Mouse (Mus musculus) CH12F3 (cell line): ENCODE data around the gene Pdxk.

ENCODE experiments used
- in situ Hi-C: fragments of 300-500 bp; cut with MboI; formaldehyde crosslinking; loops from 2 replicates; pipeline ENCODE4 v1.14.3; 2020; ENCODE audit warnings: low sequenced_read_pairs

The Pdxk gene

DNA sequence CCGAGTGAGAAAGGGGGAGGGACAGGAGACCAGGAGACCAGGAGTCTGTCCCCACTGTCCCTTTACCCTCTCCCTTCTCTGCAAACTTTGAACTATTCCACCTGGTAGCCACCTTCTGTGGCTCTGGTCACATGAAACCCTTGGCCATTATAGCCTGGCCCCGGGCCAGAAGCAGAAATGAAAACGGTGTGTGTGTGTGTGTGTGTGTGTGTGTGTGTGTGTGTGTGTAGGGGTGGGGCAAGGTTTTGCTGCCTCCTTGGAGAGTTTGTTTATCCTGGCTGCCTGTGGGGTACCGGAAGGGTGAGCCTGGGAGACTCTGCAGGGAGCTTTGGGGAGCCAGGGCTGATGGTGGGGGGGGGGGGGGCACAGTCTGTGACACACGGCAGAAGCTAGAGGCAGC is 4.3 kb downstream of the Pdxk start:
- in situ Hi-C loops = no loop called here

DNA sequence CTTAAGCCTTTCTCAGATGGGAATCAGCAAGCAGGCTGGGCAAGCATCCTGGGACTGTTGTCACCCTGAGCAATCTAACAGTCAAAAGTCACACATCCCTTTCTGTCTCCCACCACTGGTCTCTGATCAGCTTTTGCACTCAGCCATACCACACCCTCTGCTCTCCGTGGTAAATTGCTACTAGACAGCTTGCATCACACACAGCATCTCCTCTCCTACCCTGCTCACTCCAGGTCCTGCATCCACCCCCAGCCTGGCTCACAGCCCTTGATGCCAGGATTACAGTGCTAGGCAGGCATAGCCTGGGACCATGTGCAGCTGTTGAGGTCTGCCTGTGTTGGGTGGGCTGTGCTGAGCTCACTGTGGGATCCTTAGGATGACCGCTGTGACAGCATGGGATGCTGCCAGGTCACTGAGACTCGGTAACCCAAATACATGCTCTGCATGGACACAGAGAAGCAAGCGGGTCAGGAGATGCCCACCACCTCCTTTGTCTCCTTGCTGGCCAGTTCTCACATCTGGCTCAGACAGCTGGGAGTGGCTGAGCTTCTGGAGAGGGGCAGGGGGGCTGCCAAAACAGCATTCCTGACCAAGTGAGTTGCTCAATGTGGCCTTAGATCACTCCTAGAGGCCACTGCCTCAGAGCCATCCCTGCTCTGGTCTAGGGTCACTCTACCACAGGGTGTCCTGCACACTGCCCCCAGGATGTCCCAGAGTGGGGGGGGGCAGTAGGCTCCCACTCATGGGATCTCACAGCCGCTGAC is 6.2 kb downstream of the Pdxk start:
- in situ Hi-C loops = no loop called here

DNA sequence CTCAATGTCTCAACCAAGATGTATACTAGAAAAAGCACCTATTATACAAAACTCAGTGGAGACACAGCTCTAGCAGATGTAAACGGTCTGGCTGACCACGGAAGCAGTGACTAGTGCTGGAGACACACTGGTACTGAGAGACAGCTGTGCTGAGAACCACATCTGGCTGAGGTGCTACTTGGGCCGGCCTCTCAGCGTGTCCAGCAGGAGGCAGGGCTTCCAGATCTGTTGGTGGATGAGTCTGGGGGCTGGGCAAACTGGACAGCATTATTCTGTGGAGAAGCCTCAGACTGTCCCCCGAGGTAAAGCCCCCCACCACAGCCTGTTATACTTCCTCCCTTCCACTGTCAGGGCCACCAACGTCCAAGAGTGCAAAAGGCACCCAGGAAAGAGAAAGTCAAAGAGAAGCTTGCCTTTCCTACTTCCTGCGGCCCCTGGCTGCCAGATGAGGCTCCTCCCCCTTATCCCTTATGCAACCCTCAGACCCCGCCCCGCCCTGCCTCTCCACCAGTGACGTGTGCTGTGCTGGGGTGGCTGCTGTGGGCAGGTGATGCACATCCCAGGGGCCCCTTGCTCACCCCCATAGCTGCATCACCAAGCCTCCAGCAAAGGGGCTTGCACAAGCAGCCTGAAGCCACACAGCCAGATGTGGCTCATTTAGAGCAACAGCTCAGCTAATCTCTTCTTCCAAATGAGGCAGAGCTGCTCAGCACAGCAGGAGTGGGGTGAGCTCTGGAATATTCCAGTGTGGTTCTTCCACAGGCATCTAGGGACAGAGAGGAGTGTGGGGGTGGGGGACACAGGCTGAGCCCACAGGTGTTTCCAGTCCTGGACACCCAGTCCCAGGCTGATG is 7.1 kb downstream of the Pdxk start:
- in situ Hi-C loops = no loop called here

DNA sequence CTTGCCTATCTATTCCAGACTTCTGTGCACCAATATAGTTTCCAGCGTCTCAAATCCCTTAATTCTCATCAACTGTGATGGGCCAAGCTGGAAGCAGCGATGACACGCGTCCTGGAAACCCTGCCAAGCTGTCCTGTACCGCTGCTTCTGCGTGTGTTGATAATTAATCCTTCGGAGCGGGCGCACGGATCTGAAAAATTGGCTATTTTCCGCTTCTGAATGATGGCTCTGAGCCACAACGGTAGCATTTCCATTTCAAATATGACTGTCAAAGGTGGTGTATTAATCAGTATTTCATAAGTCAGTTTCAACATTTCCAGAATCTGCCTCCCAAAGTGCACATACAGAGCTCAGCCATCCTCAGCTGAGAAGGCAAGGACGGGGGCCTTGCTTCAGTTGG is 8.1 kb downstream of the Pdxk start:
- in situ Hi-C loops = no loop called here

DNA sequence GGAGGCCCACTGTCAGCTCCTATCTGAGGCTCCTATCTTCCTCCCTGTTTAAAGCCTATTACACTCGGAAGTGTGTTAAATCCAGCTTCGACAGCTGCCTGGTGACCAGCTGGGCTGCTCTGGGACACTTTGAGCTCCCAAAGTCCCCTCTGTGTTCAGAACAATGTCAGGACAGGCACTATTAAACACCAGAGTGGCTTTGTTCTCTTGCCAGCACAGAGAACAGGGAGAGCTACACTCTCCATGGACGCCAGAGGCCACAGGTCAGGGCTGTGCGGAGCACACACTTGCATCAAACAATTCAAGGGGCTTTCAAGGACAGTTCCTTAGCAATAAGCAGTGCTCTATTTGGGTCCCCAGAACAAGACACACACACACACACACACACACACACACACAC is 12.1 kb downstream of the Pdxk start:
- in situ Hi-C loops = no loop called here

DNA sequence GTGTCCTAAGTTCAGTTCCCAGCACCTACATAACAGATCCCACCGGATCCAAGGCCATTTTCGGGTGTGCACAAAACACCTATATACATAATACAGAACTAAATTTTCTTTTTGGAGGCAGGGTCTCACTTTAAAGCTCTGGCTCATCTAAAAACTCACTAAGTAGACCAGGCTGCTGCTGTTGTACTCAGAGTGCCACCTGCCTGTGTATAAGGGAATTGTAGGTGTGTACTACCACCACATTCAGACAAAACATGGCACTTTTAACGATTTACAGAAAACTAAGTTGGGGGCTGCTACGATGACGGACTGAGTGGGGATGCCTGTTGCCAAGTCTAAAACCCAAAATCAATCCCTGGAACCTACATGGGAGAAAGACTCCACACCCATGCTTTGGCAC is 14.0 kb downstream of the Pdxk start:
- in situ Hi-C loops = no loop called here

DNA sequence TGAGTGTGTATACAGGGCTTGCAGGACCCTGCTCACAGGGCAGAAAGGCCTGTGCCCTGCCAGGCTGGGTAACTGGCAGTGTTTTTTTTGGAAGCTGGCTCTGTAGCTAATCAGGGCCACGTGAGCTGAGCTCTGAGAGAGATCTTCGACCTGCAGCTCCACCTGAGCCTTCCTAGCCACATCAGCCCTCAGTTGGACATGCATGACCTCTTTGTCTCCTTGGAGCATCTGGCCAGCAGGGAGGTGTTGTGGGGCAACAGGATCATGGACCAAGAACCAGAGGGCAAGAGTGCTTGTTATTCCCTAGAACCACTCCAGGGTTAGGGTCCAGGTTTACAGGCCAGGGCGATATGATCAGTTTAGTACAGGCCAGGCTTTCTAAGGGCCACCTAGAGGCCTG is 17.4 kb downstream of the Pdxk start:
- in situ Hi-C loops = no loop called here

DNA sequence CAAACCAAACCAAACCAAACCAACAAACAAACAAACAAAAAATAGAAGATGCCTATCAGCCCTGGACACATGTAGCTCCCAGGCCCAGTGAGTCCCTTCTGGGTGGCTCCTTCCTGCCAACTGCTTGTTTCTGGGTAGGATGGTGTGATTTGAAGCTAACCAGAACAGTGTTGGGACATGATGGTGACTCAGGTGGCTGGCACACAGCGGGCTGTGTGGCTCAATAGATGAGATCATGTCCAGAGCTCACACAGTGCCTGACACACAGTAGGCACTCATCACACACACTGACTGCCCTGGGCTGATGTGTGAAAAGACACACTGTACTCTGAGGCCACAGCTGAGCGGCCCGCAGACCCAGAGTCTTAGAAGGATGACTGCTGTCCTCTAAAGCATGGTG is 18.6 kb downstream of the Pdxk start:
- in situ Hi-C loops = no loop called here

DNA sequence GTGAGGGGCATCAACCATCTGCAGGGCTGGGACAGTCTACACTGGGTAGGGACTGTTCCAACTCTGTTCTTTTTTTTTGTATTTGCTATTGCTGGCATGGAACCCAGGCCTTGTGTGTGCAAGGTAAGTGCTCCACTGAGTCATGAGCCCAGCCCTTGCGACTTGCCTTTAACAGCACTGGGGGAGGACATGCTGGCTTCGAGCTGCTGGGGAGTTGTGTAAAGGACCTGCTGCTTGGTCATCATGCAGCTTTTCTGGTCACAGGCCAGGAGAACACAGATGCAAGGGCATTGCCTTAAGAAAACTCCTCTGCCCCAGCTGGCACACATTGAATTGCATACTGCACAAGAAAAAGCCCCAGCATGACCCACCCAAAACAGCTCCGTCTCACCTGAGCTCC is 22.5 kb downstream of the Pdxk start:
- in situ Hi-C loops = no loop called here

DNA sequence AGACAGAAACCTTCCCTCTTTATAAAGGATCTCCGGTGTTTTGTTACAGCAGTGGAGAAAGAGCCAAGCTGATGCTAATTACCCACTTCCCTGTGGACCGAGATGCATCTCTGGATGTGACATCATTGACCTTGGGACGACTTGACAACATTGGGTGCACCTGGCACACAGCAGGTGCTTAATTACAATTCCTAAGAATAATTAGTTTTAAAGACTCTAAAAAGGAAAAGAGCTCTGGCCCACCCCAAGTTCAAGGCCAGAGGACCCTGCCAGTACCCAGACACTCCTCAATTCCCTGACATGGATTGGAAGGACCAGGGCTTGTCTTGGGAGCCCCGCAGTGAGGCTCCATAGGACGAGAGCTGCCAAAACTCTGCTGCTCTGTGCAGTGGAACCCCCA is 23.2 kb downstream of the Pdxk start:
- in situ Hi-C loops = no loop called here

DNA sequence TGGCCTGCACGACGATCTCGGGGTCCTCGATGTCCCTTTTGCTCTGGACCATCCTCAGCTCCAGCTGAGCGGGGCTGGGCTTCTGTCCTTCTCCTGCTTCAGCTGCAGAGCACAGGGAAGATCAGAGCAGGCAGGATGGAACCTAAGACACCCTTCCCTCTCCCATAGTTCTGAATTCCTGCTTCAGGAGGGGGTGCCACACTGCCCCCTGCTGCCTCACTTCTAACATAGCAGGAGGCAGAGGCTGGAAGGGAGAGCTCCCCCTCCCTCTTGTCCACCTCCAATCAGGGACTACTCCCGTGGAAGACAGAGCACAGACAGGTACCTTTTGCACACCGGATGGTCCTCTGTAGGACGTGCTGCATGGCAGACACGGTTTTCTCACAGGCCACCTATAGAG is 24.0 kb downstream of the Pdxk start:
- in situ Hi-C loops = no loop called here

DNA sequence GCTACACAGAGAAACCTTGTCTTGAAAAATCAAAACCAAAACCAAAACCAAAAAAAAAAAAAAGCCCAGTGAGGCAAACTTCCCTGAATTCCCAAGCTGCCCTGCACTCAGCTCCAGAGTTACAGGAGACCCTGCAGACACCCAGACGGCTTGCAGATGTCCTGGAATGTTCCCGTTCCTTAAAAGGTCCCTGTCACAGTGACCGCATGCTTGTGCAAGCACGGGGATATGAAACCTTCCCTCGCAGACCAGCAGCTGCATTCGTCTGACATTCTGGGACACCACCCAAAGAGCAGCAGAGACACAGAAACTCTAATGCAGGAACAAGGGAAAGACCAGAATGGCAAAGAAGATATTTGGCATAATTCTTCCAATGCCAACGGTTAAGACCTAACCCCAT is 24.8 kb downstream of the Pdxk start:
- in situ Hi-C loops = no loop called here

DNA sequence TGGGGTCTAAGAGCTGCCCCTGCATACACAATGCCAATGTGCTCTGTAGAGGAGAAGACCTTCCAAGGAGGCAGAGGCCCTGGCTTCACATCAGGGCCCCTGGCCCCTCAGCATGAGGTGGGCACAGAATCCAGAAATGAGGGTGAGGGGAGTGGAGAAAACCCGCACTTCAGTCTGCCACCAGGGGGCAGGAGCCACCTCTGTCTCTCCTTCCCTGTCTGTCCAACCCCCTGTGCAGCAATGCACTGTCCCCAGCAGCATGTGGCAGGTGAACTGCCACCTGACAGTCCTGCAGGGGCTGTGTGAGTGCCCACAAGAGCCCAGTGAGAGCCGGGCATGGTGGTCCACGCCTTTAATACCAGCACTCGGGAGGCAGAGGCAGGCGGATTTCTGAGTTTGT is 25.2 kb downstream of the Pdxk start:
- in situ Hi-C loops = no loop called here

DNA sequence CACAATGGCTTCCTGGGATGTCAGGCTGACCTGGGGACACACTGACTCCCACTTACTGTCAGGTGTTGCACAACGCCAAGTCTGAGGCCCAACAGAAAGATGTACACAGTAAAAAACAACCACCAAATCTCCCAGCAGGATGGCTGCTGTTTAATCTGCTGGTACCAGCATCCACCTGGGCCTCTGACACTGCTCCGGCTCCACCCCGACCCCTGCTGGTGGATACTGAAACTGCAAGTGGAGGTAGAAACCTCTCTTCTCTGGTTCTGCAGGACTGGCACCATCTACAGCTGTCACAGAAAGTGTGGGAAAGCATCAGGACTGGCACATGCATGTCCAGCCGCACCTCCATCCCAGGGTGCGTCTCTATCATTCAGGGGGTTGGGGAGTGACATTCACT is 26.7 kb downstream of the Pdxk start:
- in situ Hi-C loops = no loop called here

DNA sequence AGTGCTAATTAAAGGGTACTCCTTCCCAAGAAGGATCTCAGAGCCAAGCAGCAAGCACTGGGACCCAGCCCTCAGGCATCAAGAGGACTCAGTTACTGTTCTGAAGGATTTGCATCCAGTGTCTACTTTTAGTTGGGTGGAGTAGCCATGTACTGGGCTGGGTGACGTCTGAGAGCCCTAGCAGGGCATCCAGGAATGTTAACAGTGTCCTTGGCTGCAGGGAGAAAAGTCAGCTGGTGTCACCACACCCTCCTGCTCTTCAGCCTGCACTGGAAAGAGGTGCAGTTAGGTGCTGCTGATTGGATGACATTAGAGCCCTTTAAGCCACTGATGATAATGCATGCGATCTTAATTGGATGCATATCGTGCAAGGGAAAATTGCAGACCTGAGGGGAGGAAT is 31.9 kb downstream of the Pdxk start:
- in situ Hi-C loops = no loop called here

DNA sequence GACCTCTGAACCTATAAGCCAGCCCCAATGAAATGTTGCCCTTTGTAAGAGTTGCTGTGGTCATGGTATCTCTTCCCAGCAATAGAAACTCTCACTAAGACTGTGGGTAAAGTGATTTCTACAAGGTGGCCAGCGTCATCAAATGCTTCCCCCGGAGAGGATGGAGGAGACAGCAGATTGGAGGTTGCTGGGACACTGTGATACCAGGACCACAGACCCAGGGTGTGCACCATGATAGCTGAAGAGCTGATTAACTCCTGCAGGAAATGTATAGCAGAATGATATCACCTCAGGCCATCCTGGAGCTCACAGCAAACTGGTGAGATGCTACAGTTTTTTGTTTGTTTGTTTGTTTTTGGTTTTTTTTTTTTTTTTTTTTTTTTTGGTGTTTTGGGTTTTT is 35.0 kb downstream of the Pdxk start:
- in situ Hi-C loops = no loop called here

DNA sequence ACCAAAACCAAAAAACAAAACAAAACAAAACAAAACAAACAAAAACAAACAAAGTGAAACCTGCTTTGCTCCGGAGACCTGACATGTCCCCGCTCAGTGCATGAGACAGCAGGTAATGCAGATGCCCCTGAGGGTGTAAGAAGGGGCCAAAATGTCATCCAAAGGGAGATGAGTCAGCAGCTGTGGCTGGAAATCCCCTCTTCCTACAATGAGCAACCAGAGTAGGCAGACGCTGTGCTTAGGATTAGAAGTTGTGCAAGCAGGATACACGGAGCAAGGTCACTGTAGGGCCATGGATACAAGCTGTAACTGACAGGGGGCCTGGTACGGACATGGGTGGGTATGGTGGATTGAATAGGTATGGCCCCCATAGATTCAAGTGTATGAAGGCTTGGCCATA is 35.6 kb downstream of the Pdxk start:
- in situ Hi-C loops = no loop called here

DNA sequence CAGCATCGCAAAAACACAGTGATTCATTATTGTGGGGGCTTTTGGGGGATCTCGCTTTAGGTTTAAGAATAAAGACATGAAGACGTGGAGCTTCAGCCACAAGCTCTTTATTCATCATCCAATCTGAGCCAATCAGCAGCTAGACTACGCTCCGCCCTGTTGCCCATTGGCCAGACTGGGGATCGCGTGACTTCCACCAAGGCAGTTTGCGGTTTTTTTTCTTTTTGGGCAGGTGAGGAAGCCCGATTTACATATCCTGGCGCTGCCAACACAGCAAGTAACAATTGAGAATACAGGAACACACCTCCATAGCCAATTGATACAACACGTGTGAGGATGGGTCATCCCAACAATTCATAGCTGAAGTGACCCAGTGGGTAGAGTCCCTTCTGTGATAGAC is 36.7 kb downstream of the Pdxk start:
- in situ Hi-C loops = no loop called here

DNA sequence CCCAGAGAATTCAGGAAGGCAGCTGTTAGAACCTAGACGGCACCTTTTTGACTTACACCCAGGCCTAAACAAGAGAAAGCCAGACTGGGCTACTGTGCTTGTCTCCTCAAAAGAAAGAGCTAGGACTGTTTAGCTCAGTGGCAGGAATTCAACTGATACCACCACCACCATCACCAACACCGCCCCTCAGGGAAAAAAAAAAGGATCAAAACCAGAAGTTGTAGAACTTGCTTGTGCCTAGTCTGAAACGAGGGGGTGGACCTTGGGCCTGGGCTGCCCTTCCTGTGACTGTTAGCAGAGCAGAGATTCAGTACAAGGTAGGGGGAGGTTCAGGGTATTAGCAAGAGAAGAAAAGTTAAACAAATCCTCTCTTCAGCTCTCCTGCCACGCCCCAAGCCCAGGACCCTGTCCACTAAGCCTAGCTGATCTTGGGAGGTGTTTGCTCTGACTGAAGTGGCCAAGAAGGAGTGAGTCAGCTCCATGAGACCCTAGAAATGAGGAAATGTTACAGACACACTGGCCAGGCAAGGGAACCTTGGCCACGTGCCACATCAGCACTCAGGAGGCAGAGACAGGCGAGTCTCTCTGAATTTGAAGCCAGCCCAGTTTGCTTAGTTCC is 38.5 kb downstream of the Pdxk start:
- in situ Hi-C loops = no loop called here

DNA sequence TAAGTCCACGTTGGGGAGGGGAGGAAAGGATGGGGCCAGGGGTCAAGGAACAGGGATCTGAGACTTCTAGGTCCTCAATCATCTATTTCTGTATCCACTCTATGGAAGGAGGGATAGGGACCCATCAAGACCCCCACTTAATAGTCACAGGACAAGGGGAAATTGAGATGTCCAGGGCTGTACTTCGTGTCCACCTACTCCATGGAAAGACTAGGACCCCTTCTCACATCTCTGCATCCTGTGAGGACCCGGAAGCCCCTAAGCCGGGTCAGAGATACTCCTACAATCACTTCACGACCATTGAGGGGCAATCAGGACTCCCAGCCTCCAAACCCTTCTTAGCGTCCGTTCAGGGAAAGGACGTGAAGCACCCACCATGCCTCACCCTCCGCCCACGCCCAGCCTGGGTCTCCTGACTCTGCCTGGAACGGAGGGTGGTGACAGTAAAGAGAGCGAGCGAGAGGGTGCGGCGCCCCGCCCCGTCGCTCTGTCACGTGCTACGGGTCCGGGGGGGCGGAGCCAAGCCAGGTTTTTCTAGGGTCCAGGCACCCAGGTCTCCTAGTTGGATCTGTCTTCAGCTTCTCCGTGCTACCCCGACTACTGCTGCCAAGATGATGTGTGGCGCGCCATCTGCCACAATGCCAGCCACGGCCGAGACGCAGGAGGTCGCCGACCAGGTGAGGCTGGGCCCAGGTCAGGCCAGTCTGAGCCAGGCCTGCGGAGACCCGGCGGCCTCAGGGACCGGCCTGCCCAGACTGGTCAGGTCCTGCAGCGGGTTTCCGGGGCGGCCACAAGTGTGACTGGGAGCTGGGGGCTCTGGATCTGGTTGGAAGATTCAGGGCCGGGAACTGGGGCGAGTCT is 39.4 kb downstream of the Pdxk start, which contains the start of gene Cstb:
TSS of gene Cstb (plus strand) at position 489 of the 861 bp plus-strand sequence.
- in situ Hi-C loops = no loop called here

DNA sequence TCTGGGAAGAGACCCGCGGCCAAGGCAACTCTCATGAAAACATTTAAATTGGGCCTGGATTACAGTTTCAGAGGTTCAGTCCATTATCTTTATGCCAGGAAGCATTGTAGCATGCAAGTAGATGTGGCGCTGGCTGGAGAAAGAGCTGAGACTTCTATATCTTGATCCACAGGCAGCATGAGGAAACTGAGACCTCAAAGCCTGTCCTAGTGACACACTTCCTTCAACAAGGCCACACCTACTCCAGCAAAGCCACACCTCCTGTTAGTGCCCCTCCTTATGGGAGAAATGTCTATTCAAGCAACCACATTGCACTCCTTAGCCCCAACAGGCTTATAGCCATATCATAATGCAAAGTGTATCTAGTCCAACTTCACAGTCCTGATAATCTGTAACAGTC is 42.2 kb downstream of the Pdxk start:
- in situ Hi-C loops = no loop called here
